Mouse (Mus musculus): ENCODE results near the gene Akap8. TPM values are rescaled to one million over a fixed set of nuclear protein-coding genes. Genes with fewer than 3 reads are reported as not detected.

Gene Akap8
- polyA plus RNA-seq, 1 experiment = 14.0 TPM

DNA sequence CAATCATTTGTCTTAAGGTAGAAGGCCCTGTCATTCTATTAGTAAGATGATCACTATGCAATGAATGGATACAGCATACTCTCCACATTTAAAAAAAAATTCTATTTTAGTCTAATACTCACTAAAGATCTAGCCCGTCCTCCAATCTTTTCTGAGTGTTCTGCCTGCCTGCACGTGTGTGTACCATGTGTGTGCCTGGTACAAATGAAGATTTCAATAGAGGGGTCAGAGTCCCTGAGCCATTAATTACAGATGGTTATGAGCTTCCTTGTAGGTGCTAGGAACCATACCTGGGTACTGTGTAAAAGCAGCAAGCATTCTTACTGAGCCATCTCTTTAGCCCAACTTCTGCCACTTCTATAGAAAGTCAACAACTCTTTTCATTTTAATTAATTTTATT is 64.1 kb downstream of the Akap8 start:
- Histone ChIP-seq H3K27me3 (ENCODE audit: control insufficient read depth, insufficient read depth, insufficient read length) (no peaks in the 10 kb centered on the region), H3ac (ENCODE audit: control insufficient read depth, insufficient read length) (no peak overlapping the region)
- TF ChIP-seq CEBPB (IDR thresholded peaks at IDR 0.05; ENCODE audit: insufficient read depth, poor library complexity, severe bottlenecking) (no peak), E2F4 (IDR thresholded peaks at IDR 0.05; ENCODE audit: insufficient read depth) (no peak), MAX (IDR thresholded peaks at IDR 0.05; ENCODE audit: low read depth) (no peak), POLR2AphosphoS2 (IDR thresholded peaks at IDR 0.05; ENCODE audit: insufficient read length, low read depth) (no peak), TCF3 (IDR thresholded peaks at IDR 0.05; ENCODE audit: insufficient read length, low read depth) (no peak), MYOD1 (IDR thresholded peaks at IDR 0.05; ENCODE audit: control insufficient read depth in 1 of 3, insufficient read length in 2 of 3, low read depth in 2 of 3) (no peak), TCF12 (IDR thresholded peaks at IDR 0.05; ENCODE audit: insufficient read depth, poor library complexity, severe bottlenecking) (no peak), REST (IDR thresholded peaks at IDR 0.05; ENCODE audit: insufficient read depth, insufficient read length) (no peak), USF1 (IDR thresholded peaks at IDR 0.05; ENCODE audit: low read depth) (no peak), SRF (IDR thresholded peaks at IDR 0.05; ENCODE audit: control insufficient read depth, insufficient read length, low read depth) (no peak), POLR2A (IDR thresholded peaks at IDR 0.05; ENCODE audit: insufficient read length, low read depth) (no peak), MYOG (IDR thresholded peaks at IDR 0.05; ENCODE audit: control insufficient read depth in 1 of 3, insufficient read depth in 1 of 3, insufficient read length in 2 of 3, low read depth in 2 of 3) (no peak)

More for the DNA sequence above, 64.1 kb downstream of the Akap8 start:
- H3K79me2 ChIP-seq (ENCODE audit: control insufficient read depth, insufficient read depth) = peaks cover 100% of the 10 kb centered on the region
- H3K4me3 ChIP-seq = no peak overlapping the region
- no peak overlapping the region for H3K4me2 ChIP-seq (ENCODE audit: low read depth)
- no peaks in the 10 kb centered on the region for H3K36me3 ChIP-seq (ENCODE audit: control insufficient read depth, insufficient read depth)

Other genes starting within 250 kb of the Akap8 start
- gene Notch3, start 154.4 kb downstream of the Akap8 start, polyA plus RNA-seq (2012; fragmentation: generic; extraction: Trizol) = 84.6 TPM
- gene Ephx3, start 131.7 kb downstream of the Akap8 start, polyA plus RNA-seq (2012; fragmentation: generic; extraction: Trizol) = 0.12 TPM
- 54.3 TPM for gene Brd4, start 36.5 kb downstream of the Akap8 start, polyA plus RNA-seq (2012; fragmentation: generic; extraction: Trizol)
- gene Akap8l, start 29.4 kb upstream of the Akap8 start, polyA plus RNA-seq (2012; fragmentation: generic; extraction: Trizol) = 31.7 TPM
- gene Wiz, start 68.2 kb upstream of the Akap8 start, polyA plus RNA-seq (2012; fragmentation: generic; extraction: Trizol) = 21.0 TPM
- not detected for gene Rasal3, start 82.3 kb upstream of the Akap8 start, polyA plus RNA-seq (2012; fragmentation: generic; extraction: Trizol)
- gene Pglyrp2, start 102.9 kb upstream of the Akap8 start, polyA plus RNA-seq (2012; fragmentation: generic; extraction: Trizol) = not detected
- gene Cyp4f39, start 131.5 kb upstream of the Akap8 start, polyA plus RNA-seq (2012; fragmentation: generic; extraction: Trizol) = 0.07 TPM
- 1.8 TPM for gene Cyp4f17, start 184.8 kb upstream of the Akap8 start, polyA plus RNA-seq (2012; fragmentation: generic; extraction: Trizol)
- gene Cyp4f16, start 215.3 kb upstream of the Akap8 start, polyA plus RNA-seq (2012; fragmentation: generic; extraction: Trizol) = 12.0 TPM

All from myocyte (in vitro differentiated cells).